Mouse (Mus musculus): ENCODE results near the gene St7l.

DNA sequence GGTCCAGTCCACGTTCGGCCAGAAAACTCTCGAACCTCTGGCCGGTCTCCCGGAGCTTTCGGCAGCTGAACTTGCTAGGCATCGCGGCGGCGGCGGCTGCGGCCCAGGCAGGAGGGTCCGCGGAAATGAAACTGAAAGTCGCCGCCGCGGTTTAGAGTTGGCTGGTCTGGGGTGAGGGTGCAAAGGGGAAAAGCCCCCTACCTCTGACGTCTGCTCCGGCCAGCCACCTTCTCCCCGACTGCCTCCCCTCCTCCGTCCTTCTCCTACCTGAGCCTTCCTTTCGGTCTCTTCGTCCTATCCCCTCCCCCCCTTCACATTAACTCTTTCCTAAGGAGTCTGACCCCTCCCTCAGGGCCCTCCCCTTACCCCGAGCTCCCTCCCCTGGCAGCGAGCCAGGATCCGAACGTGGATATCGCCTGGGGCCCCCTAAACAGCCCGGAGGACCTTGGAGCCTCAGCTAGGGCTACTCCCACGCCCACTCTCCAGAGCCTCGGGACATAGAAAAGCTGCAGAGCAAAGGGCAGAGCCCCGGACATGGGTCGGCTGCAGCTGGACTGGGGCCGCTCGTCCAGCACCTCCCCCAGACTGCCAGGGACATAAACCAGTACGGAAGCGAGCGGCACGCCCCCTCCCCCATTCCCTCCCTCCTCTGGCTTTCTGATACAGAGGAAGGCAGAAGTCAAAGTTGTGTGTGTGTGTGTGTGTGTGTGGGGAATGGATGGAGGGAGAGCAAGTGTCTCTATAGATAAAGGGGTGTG is 45.6 kb upstream of the St7l start, which contains the start of gene Mov10:
- TF ChIP-seq FLI1 (IDR thresholded peaks at IDR 0.05; ENCODE audit: low read length) = no peak
- TF ChIP-seq GATA1 (IDR thresholded peaks at IDR 0.05; ENCODE audit: borderline replicate concordance, low read length) = no peak

All from megakaryocyte, embryonic 14.5 days (primary cell).